Mouse (Mus musculus): ENCODE data around the gene Nrp2.

The Nrp2 gene

GRCm38 (mm10) chr1:62703158-62704116 is at the start of gene Nrp2:
Gene Nrp2 (plus strand): TSS chr1:62703285.
- no peak for DNase-seq (ENCODE audit: low read depth in 1 of 2, low spot score in 2 of 2)

- DNase-seq (ENCODE audit: low read depth in 1 of 2, low spot score in 2 of 2) = no peak
These were observed 48.6 kb upstream of the Nrp2 start for GRCm38 (mm10) chr1:62654436-62654835.

- no peak for DNase-seq (ENCODE audit: low read depth in 1 of 2, low spot score in 2 of 2)
These were observed 38.0 kb upstream of the Nrp2 start for GRCm38 (mm10) chr1:62664960-62665645.

GRCm38 (mm10) chr1:62665771-62666730 is 37.0 kb upstream of the Nrp2 start:
- DNase-seq (ENCODE audit: low read depth in 1 of 2, low spot score in 2 of 2) = no peak

GRCm38 (mm10) chr1:62666780-62667179 is 36.3 kb upstream of the Nrp2 start:
- DNase-seq (ENCODE audit: low read depth in 1 of 2, low spot score in 2 of 2) = no peak

- peak in 1 of 2 experiments; percentile 10 for DNase-seq (ENCODE audit: low read depth in 1 of 2, low spot score in 2 of 2)
These were observed 24.3 kb upstream of the Nrp2 start for GRCm38 (mm10) chr1:62678611-62679344.

- no peak for DNase-seq (ENCODE audit: low read depth in 1 of 2, low spot score in 2 of 2)
These were observed 23.6 kb upstream of the Nrp2 start for GRCm38 (mm10) chr1:62679466-62679865.

- no peak for DNase-seq (ENCODE audit: low read depth in 1 of 2, low spot score in 2 of 2)
These were observed 20.4 kb upstream of the Nrp2 start for GRCm38 (mm10) chr1:62682456-62683385.

GRCm38 (mm10) chr1:62683498-62683897 is 19.6 kb upstream of the Nrp2 start:
- no peak for DNase-seq (ENCODE audit: low read depth in 1 of 2, low spot score in 2 of 2)

- no peak for DNase-seq (ENCODE audit: low read depth in 1 of 2, low spot score in 2 of 2)
These were observed 15.6 kb upstream of the Nrp2 start for GRCm38 (mm10) chr1:62687511-62687910.

GRCm38 (mm10) chr1:62691175-62691574 is 11.9 kb upstream of the Nrp2 start:
- no peak for DNase-seq (ENCODE audit: low read depth in 1 of 2, low spot score in 2 of 2)

GRCm38 (mm10) chr1:62696312-62696982 is 6.6 kb upstream of the Nrp2 start:
- no peak for DNase-seq (ENCODE audit: low read depth in 1 of 2, low spot score in 2 of 2)

- no peak for DNase-seq (ENCODE audit: low read depth in 1 of 2, low spot score in 2 of 2)
These were observed 6.1 kb upstream of the Nrp2 start for GRCm38 (mm10) chr1:62696983-62697341.

GRCm38 (mm10) chr1:62697353-62697752 is 5.7 kb upstream of the Nrp2 start:
- no peak for DNase-seq (ENCODE audit: low read depth in 1 of 2, low spot score in 2 of 2)

- no peak for DNase-seq (ENCODE audit: low read depth in 1 of 2, low spot score in 2 of 2)
These were observed 3.3 kb upstream of the Nrp2 start for GRCm38 (mm10) chr1:62699801-62700200.

GRCm38 (mm10) chr1:62701065-62701921 is 1.8 kb upstream of the Nrp2 start:
- DNase-seq (ENCODE audit: low read depth in 1 of 2, low spot score in 2 of 2) = no peak

- DNase-seq (ENCODE audit: low read depth in 1 of 2, low spot score in 2 of 2) = no peak
These were observed 342 bp upstream of the Nrp2 start for GRCm38 (mm10) chr1:62702743-62703142.

All from monocyte, adult 2 months (primary cell).